Mouse (Mus musculus): ENCODE data around the gene Msl1.
A peak's percentile ranks its signal among the peaks of the same experiment; 100 is the strongest.

Gene Msl1

GRCm38 (mm10) chr11:98795015-98795713 lies at the start of gene Msl1:
TSS of gene Msl1 (plus strand) at chr11:98795516.
- peak; percentile 94 for DNase-seq (ENCODE audit: extremely low spot score, low spot score)

GRCm38 (mm10) chr11:98745932-98746853 lies 49.1 kb upstream of the Msl1 start:
- DNase-seq (ENCODE audit: extremely low spot score, low spot score) = no peak

GRCm38 (mm10) chr11:98746855-98747693 lies 48.2 kb upstream of the Msl1 start:
- peak; percentile 75 for DNase-seq (ENCODE audit: extremely low spot score, low spot score)

- no peak for DNase-seq (ENCODE audit: extremely low spot score, low spot score)
Measured at GRCm38 (mm10) chr11:98747804-98748505, 47.4 kb upstream of the Msl1 start.

GRCm38 (mm10) chr11:98748506-98749416 lies 46.6 kb upstream of the Msl1 start:
- no peak for DNase-seq (ENCODE audit: extremely low spot score, low spot score)

- no peak for DNase-seq (ENCODE audit: extremely low spot score, low spot score)
Measured at GRCm38 (mm10) chr11:98749716-98750115, 45.6 kb upstream of the Msl1 start.

- no peak for DNase-seq (ENCODE audit: extremely low spot score, low spot score)
Measured at GRCm38 (mm10) chr11:98750351-98751201, 44.7 kb upstream of the Msl1 start.

- DNase-seq (ENCODE audit: extremely low spot score, low spot score) = no peak
Measured at GRCm38 (mm10) chr11:98751221-98751782, 44.0 kb upstream of the Msl1 start.

GRCm38 (mm10) chr11:98752562-98753140 lies 42.7 kb upstream of the Msl1 start:
- DNase-seq (ENCODE audit: extremely low spot score, low spot score) = no peak

GRCm38 (mm10) chr11:98753264-98753663 lies 42.1 kb upstream of the Msl1 start:
- no peak for DNase-seq (ENCODE audit: extremely low spot score, low spot score)

GRCm38 (mm10) chr11:98754151-98754620 lies 41.1 kb upstream of the Msl1 start:
- DNase-seq (ENCODE audit: extremely low spot score, low spot score) = no peak

GRCm38 (mm10) chr11:98754621-98755181 lies 40.6 kb upstream of the Msl1 start:
- peak; percentile 89 for DNase-seq (ENCODE audit: extremely low spot score, low spot score)

- no peak for DNase-seq (ENCODE audit: extremely low spot score, low spot score)
Measured at GRCm38 (mm10) chr11:98755726-98756380, 39.5 kb upstream of the Msl1 start.

GRCm38 (mm10) chr11:98756711-98757110 lies 38.6 kb upstream of the Msl1 start:
- DNase-seq (ENCODE audit: extremely low spot score, low spot score) = no peak

GRCm38 (mm10) chr11:98761939-98762338 lies 33.4 kb upstream of the Msl1 start:
- DNase-seq (ENCODE audit: extremely low spot score, low spot score) = no peak

- no peak for DNase-seq (ENCODE audit: extremely low spot score, low spot score)
Measured at GRCm38 (mm10) chr11:98762756-98763501, 32.4 kb upstream of the Msl1 start.

GRCm38 (mm10) chr11:98763502-98763861 lies 31.8 kb upstream of the Msl1 start:
- no peak for DNase-seq (ENCODE audit: extremely low spot score, low spot score)

All from neural tube, embryonic 10.5 days (tissue).